Comparison of ENCODE assay signal across 15 mouse cellular contexts in the genomic region with DNA sequence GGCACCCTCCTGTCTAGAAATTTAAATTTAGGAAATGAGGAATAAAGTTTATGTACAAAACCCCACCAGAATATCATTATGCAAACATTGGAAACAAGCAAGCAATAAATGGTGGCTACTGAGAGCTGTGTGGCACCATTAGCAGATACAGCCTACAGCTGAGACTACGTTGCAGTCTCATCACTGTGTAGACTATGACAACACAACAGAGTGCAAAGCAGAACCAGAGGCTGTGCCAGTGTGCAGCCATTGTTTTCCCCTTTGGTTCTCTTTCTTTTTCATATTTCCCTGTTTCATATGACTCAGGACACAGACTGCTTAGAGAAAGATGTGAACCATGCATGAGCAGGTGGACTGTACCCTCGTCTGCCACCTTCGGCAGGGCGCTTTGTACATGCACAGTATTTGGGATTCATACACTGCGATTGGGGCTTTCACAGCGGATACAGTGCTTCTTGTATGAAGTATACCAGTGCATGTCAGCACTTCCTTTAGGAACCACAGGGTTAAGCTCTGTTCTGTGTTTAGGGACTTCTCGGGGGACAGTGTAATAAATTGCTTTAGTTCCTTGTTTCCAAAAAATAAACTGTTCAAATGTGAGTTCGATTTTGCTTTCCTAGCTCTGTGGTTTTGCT.
"Had no signal": no experiment of that assay in that cellular context is flagged by ENCODE, and none has a peak within 500 bp of the region (broad histone marks: within the 10 kb centered on the region; RNA-seq: fewer than 3 reads in every experiment).

No protein-coding gene starts in this region.

- H3K36me3 ChIP-seq: limb, embryonic 12.5 days; liver, embryonic 13.5 days; lung, embryonic 15.5 days; midbrain, embryonic 15.5 days; neural tube, embryonic 13.5 days had no signal

- ATAC-seq: liver, postnatal 0 days; midbrain, embryonic 15.5 days had no signal

- H3K27ac ChIP-seq: limb, embryonic 12.5 days; liver, embryonic 13.5 days; lung, embryonic 15.5 days; midbrain, embryonic 15.5 days; neural tube, embryonic 13.5 days had no signal

- H3K4me3 ChIP-seq: limb, embryonic 12.5 days; liver, embryonic 13.5 days; lung, embryonic 15.5 days; midbrain, embryonic 15.5 days; neural tube, embryonic 13.5 days had no signal

- H3K9ac ChIP-seq: limb, embryonic 12.5 days; liver, embryonic 13.5 days; liver, postnatal 0 days; lung, embryonic 15.5 days; midbrain, embryonic 15.5 days; neural tube, embryonic 13.5 days had no signal

- H3K9me3 ChIP-seq: limb, embryonic 12.5 days; liver, embryonic 13.5 days; lung, embryonic 15.5 days; midbrain, embryonic 15.5 days; neural tube, embryonic 13.5 days had no signal

- H3K27me3 ChIP-seq: limb, embryonic 12.5 days; liver, embryonic 13.5 days; lung, embryonic 15.5 days; midbrain, embryonic 15.5 days; neural tube, embryonic 13.5 days had no signal

- DNase-seq: kidney, adult 18-20 months; kidney, postnatal 10 days; kidney, postnatal 4 days; liver; liver, embryonic 13.5 days; liver, postnatal 0 days; lung, postnatal 14 days; right cerebral cortex, postnatal 4 days; spleen, adult 18-20 months; thymus, postnatal 4 days had no signal

- H3K4me2 ChIP-seq: limb, embryonic 12.5 days; liver, embryonic 13.5 days; lung, embryonic 15.5 days; midbrain, embryonic 11.5 days; midbrain, embryonic 15.5 days; neural tube, embryonic 13.5 days had no signal
